Mouse (Mus musculus): Measurements from ENCODE around the gene Zdhhc7.

GRCm38 (mm10) chr8:120037199-120037598 is 64.1 kb downstream of the Zdhhc7 start:
- TF ChIP-seq CTCF (IDR thresholded peaks at IDR 0.05; ENCODE audit: borderline replicate concordance, extremely low read depth, insufficient read depth, insufficient read length) (no peak), POLR2A (IDR thresholded peaks at IDR 0.05; ENCODE audit: borderline replicate concordance, extremely low read depth, insufficient read depth, insufficient read length, poor library complexity, severe bottlenecking) (no peak)

All from brain, embryonic 14.5 days (tissue).